Mouse (Mus musculus) T-helper 17 cell (primary cell): ENCODE results near the gene Pex6.

Source experiments
- in situ Hi-C, 2 experiments: fragments of 300-600 bp; cut with MboI, MseI; formaldehyde crosslinking; loops; 1 replicate in 1 of 2; 2 replicates in 1 of 2; pipeline ENCODE4 v1.15.1; 2025; ENCODE audit warnings: high pct_unique_total_duplicates in 2 of 2

The Pex6 gene

DNA sequence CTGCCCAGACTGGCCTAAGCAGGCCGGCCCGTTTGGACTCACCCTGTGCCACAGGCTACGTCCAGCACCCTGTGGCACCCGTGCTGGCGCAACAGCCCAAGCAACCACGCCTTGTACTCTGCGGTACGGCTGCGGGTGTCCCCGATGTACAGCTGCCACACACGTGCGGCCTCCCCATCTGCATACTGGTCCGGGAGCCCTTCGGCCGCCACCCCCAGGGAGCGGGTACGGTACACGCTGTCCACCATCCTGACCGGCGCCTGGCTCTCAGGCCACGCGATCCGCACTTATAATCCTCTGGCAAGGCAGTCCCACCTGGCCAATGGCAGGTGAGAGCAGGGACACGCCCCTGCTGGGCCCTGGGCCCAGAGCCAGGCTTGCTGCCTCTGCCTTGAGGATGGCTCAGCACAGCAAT, 17.6 kb downstream of the Pex6 start, which contains the start of gene Gnmt:
Gene Gnmt, minus strand, starts transcription at position 265 of the 415 bp plus-strand sequence.
- in situ Hi-C loops: loop anchor here in 1 of 2 experiments (10.0 kb wide), 1 partner anchor 64 kb away; no protein-coding TSS in a partner anchor

- in situ Hi-C loops: no loop called here
Measured at GRCm38 (mm10) chr17:46734055-46734454, 22.8 kb downstream of the Pex6 start.

GRCm38 (mm10) chr17:46735287-46735686, 24.0 kb downstream of the Pex6 start:
- in situ Hi-C loops: no loop called here

- in situ Hi-C loops: no loop called here
Measured at GRCm38 (mm10) chr17:46736160-46736559, 24.9 kb downstream of the Pex6 start.

GRCm38 (mm10) chr17:46741305-46741704, 30.0 kb downstream of the Pex6 start:
- in situ Hi-C loops: no loop called here

GRCm38 (mm10) chr17:46742986-46743385, 31.7 kb downstream of the Pex6 start:
- in situ Hi-C loops: no loop called here

GRCm38 (mm10) chr17:46745506-46745905, 34.2 kb downstream of the Pex6 start:
- in situ Hi-C loops: no loop called here

DNA sequence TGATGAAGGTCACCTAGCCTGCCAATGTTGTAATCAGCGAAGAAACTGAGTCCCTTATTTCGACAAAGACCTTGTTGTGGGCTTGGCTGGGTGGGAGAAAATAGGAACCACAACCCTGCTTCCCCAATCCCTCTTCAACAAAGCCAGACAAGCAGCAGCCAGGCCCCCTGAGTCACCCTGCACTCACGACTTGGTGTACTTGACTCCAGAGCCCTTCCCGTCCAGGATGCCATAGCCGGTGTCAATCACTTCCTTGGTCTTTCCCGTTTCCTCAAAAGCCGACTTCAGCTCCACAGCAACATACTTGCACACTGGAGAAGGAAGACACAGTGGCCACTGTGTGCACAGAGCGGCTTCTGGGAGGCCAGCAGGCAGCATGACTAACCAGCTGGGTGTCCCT, 36.0 kb downstream of the Pex6 start:
- in situ Hi-C loops: no loop called here

- in situ Hi-C loops: no loop called here
Measured at GRCm38 (mm10) chr17:46747806-46748205, 36.5 kb downstream of the Pex6 start.

- in situ Hi-C loops: no loop called here
Measured at GRCm38 (mm10) chr17:46749282-46749681, 38.0 kb downstream of the Pex6 start.

DNA sequence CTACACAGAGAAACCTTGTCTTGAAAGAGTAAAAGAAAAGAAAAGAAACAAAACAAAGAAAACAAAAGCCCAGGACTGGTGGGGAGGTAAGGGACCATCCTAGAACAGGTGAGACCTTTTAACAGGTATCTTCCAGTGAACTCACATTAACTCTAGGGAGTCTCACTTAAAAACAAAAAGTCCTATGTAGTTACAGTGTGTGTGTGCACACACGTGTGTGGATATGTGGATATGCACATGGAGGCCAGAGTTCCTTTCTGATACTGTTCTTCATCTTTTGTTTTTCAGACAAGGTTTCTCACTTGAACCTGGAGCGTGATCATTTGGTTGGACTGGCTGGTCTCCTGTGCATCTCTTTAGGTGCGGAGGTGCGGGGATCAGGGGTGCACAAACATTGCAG, 39.3 kb downstream of the Pex6 start:
- in situ Hi-C loops: no loop called here

DNA sequence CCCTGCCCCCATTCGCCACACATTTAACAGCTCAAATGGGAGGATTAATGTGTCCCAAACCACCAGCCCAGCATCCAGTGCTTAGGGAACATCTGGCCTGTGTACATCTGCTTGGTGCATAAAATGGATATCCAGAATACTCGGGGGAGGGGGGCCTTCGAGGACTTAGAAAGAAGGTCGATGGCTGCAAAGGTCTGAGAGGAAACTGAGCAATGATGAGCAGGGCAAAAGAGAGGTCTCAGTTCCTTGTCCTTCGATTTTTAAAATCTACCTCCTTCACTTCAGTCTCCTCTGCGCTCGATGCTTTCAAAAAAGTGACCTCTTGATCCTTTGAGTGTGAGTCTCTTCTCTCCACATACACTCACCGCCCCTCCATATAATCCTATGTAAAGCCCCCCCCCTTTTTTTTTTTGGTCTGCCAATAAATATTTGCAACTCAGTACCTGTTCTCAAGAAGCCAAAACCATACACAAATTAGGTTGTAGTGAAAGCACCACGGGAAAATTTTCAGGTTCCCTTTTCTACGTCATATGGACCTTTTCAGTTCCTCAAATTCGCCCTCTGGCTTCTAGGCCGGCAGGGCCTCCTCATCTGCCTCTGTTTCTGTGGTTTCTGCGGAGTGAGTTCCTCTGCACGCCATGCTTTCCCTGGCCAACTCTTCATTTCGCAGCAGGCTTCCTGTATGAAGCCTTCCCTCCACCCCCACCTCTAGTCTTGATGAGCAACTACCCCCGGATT, 40.0 kb downstream of the Pex6 start:
- in situ Hi-C loops: no loop called here

- in situ Hi-C loops: no loop called here
Measured at GRCm38 (mm10) chr17:46751794-46752556, 40.7 kb downstream of the Pex6 start, which contains the start of gene Cnpy3. Gene Cnpy3, minus strand, starts transcription at chr17:46752214.

- in situ Hi-C loops: no loop called here
Measured at GRCm38 (mm10) chr17:46758753-46759152, 47.5 kb downstream of the Pex6 start.

DNA sequence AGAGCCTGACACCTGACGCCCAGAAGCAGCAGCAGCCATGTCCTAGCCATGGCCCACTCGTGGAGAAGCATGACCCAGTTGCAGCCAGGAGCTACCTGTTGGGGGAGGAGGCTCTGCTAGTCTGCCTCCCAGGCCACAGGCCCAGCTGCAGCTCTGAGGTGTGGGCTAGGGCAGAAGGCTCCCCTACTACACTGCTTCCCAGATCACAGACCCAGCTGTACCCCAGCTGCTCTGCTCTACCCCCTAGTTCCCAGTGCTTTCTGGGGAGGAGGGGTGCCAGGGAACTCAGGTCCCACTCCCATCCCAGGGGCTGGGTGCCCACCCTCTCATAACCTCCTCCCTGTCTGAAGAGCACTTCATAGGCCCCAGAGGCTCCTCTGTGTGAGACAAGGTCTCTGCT, 52.3 kb downstream of the Pex6 start, which contains the start of gene Ptcra:
Gene Ptcra, minus strand, starts transcription at position 169 of the 400 bp plus-strand sequence.
- in situ Hi-C loops: loop anchor here in 1 of 2 experiments (10.0 kb wide), 1 partner anchor 1009 kb away; no protein-coding TSS in a partner anchor

DNA sequence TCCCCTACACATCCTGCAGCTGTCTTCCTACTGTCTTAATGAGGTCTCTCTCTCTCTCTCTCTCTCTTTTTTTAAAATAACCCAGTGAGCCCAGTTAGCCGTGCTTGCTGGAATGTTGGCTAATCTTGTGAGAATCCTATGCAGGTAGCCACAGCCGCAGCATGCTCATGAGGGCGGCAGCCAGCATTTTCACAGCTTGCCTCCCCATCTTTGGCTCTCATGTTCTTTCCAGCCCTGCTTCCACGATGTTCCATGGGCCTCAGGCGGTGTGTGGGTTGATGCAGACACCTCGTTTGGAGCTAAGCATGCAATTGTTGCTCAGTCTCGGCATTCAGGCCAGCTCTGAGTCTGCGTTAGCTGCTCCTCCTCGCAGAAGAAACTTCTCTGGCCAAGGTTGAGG, 53.7 kb downstream of the Pex6 start:
- in situ Hi-C loops: loop anchor here in 1 of 2 experiments (10.0 kb wide), 1 partner anchor 1010 kb away; no protein-coding TSS in a partner anchor

- in situ Hi-C loops: loop anchor here in 1 of 2 experiments (10.0 kb wide), 1 partner anchor 1013 kb away; no protein-coding TSS in a partner anchor
Measured at GRCm38 (mm10) chr17:46767868-46768267, 56.6 kb downstream of the Pex6 start.

GRCm38 (mm10) chr17:46770546-46770945, 59.3 kb downstream of the Pex6 start:
- in situ Hi-C loops: loop anchor here (5.0 to 10.0 kb wide), 2 partner anchors 112 to 1264 kb away; partner anchors contain the start of gene 1700122O11Rik (in 1 of the 2)

GRCm38 (mm10) chr17:46771025-46771424, 59.8 kb downstream of the Pex6 start:
- in situ Hi-C loops: loop anchor here (5.0 to 10.0 kb wide), 2 partner anchors 111 to 1264 kb away; partner anchors contain the start of gene 1700122O11Rik (in 1 of the 2)

DNA sequence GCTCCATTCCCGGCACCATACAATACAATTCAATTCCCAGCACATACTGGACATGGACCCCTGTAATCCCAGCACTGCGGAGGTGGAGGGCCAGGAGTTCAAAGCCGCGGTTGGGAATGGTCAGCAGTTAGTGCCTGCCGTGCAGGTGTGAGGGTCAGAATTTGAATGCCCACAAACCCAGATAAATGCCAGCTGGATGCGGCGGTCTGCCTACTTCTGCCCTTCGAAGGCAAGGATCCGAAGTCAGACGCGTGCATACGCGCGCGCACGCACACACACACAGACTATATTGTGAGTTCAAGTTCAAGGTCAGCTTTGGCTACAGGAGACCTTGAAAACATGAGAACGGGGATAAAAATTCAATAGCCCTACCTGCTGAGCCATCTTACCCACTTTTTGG, 60.4 kb downstream of the Pex6 start:
- in situ Hi-C loops: loop anchor here (5.0 to 10.0 kb wide), 2 partner anchors 111 to 1263 kb away; partner anchors contain the start of gene 1700122O11Rik (in 1 of the 2)

- in situ Hi-C loops: loop anchor here (5.0 to 10.0 kb wide), 2 partner anchors 110 to 1263 kb away; partner anchors contain the start of gene 1700122O11Rik (in 1 of the 2)
Measured at GRCm38 (mm10) chr17:46772038-46772403, 60.8 kb downstream of the Pex6 start.
